Mouse (Mus musculus) spleen, adult 2 months (tissue): ENCODE measurements around the gene Rspry1. TPM values are rescaled to one million over a fixed set of nuclear protein-coding genes. Genes with fewer than 3 reads are reported as not detected.

Source experiments
- DNase-seq, 2 experiments: peaks; one replicate each; pipeline versions ENCODE4 v3.0.0 to v3.0.0-alpha.2; 2012 to 2021; ENCODE audit warnings: low spot score in 2 of 2, low read depth in 1 of 2
- H3K27ac ChIP-seq: fragments of 200-500 bp; 2 replicates; pipeline ENCODE4 v1.5.1; 2012; ENCODE audit warnings: low read length, inconsistent platforms; ENCODE audit not compliant: insufficient read depth
- H3K27me3 ChIP-seq: fragments of 200-500 bp; 2 replicates; pipeline ENCODE4 v1.6.1; 2012; ENCODE audit warnings: mild to moderate bottlenecking, moderate library complexity, low read length, inconsistent platforms; ENCODE audit not compliant: control insufficient read depth, insufficient read depth
- H3K36me3 ChIP-seq: fragments of 200-500 bp; 2 replicates; pipeline ENCODE4 v1.6.1; 2012; ENCODE audit warnings: mild to moderate bottlenecking, low read length, inconsistent platforms; ENCODE audit not compliant: control insufficient read depth, insufficient read depth
- H3K4me1 ChIP-seq: fragments of 200-500 bp; 2 replicates; pipeline ENCODE4 v1.6.1; 2011; ENCODE audit warnings: inconsistent platforms; ENCODE audit not compliant: control insufficient read depth, insufficient read depth, insufficient read length
- H3K4me3 ChIP-seq: fragments of 200-500 bp; 2 replicates; pipeline ENCODE4 v1.5.1; 2011; ENCODE audit warnings: mild to moderate bottlenecking, inconsistent platforms; ENCODE audit not compliant: insufficient read depth, insufficient read length; ENCODE audit errors: extremely low read depth
- CTCF ChIP-seq: fragments of 200-500 bp; IDR thresholded peaks from 2 replicates; pipeline ENCODE4 v1.5.1; 2011; ENCODE audit warnings: mild to moderate bottlenecking, inconsistent platforms; ENCODE audit not compliant: insufficient read depth, insufficient read length, insufficient replicate concordance; ENCODE audit errors: extremely low read depth
- POLR2A ChIP-seq: fragments of 200-500 bp; IDR thresholded peaks from 2 replicates; pipeline ENCODE4 v1.6.1; 2011; ENCODE audit warnings: low read depth, low read length, inconsistent platforms
- WGBS: fragments of 180-500 bp; shearing (Covaris S2); methylation state at CpG from one replicate; pipeline ENCODE4 v1.1.7; 2018; 5-methylcytosine and 5-hydroxymethylcytosine counted together
- polyA plus RNA-seq: library from polyadenylated mRNA; depleted of rRNA; stranded (reverse); fragments of >200 nt; gene quantifications from 2 replicates; pipeline ENCODE4 v1.2.3, GENCODE M21; 2012

Rspry1 gene
- polyA plus RNA-seq, 1 experiment = 5.1 TPM

DNA sequence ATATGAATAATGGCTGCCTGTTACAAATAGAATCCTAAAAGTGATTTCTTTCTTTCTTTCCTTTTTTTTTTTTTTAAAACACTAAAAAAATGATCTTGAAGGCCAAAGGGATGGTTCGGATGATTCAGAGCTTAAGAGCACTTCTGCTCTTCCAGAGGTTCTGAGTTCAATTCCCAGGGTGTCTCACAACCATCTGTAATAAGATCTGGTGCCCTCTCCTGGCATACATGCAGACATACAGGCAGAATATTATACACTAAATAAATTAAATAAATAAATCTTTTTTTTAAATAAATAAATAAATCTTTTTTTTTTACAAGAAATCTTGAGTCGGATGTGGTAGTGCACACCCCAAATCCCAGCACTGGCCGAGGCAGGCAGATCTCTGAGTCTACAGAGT lies 40.2 kb downstream of the Rspry1 start:
- Histone ChIP-seq H3K27ac (no peak overlapping the region), H3K27me3 (no peaks in the 10 kb centered on the region), H3K4me3 (no peak overlapping the region), H3K4me1 (no peaks in the 10 kb centered on the region), H3K36me3 (peaks cover 37% of the 10 kb centered on the region; the same call in 1 of the 2 replicates)
- WGBS = 92% methylated on average over 3 of the region's 3 CpGs
- DNase-seq = no peak
- TF ChIP-seq CTCF (no peak), POLR2A (no peak)

DNA sequence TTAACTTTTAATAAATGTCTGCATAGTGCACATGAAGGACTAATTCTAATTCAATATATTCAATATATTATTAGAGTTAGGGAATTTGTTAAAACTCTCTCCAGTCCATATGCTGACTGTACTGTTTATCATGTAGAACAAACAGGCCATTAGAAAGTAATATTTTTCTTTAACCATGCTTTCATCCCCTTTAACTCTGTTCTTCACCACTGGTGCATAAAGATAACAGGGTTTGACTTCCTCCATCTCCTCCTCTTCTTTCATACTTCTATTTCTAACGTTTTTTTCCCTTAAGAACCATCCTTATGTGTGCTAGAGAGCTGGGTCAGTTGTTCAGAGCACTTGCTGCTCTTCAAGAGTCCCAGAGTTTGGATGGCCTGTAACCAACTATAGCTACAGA lies 43.5 kb downstream of the Rspry1 start:
- WGBS = 46% methylated on average over 1 of the region's 1 CpGs
- Histone ChIP-seq H3K4me1 (no peaks in the 10 kb centered on the region), H3K4me3 (no peak overlapping the region), H3K27me3 (no peaks in the 10 kb centered on the region), H3K27ac (no peak overlapping the region), H3K36me3 (peaks cover 24% of the 10 kb centered on the region; the same call in 1 of the 2 replicates)
- DNase-seq = no peak
- TF ChIP-seq CTCF = no peak

DNA sequence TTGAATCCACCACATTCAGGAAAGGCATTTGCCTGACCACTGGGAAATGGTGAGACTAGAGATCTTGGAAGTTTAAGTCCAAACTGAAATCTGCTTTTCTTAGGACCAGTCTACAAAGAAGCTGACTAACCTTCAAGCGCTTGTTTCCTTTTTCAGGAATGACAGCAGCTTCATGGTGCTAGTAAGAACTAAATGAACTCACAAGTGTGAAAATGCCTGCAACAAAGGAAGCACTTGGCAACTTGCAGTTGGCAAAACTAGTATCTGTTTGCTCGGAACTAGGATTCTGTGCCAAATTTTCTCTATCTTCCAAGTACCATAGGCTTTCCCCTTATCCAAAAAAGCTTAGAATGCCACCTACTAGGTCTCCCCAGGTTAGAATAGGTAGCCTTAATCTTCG lies 44.4 kb downstream of the Rspry1 start:
- WGBS = 94% methylated on average over 3 of the region's 3 CpGs
- Histone ChIP-seq H3K4me3 (no peak overlapping the region), H3K36me3 (peaks cover 17% of the 10 kb centered on the region; the same call in 1 of the 2 replicates), H3K4me1 (no peaks in the 10 kb centered on the region), H3K27ac (no peak overlapping the region), H3K27me3 (no peaks in the 10 kb centered on the region)
- no peak for TF ChIP-seq CTCF
- no peak for TF ChIP-seq POLR2A
- DNase-seq = no peak

DNA sequence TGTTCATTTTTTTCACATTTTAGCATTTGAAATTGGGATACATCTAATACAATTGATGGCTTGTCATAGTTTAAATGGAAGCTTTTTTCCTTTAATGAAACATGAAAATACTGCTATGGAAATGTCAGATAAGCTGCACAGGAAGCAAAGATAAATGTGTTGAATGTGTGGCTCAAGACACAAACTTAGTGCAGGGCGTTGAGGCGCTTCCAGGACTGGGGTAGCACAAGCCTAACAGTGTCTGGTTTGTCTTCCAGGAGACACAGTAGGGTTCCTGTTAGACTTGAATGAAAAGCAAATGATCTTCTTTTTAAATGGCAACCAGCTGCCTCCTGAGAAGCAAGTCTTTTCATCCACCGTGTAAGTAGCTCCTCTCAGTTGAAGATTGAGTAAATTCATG lies 47.8 kb downstream of the Rspry1 start:
- H3K36me3 ChIP-seq = peaks cover 21% of the 10 kb centered on the region; the same call in 1 of the 2 replicates
- no peak overlapping the region for H3K4me3 ChIP-seq
- DNase-seq = no peak
- WGBS = 81% methylated on average over 3 of the region's 3 CpGs
- TF ChIP-seq CTCF (no peak), POLR2A (no peak)
- H3K27me3 ChIP-seq = no peaks in the 10 kb centered on the region
- no peaks in the 10 kb centered on the region for H3K4me1 ChIP-seq
- no peak overlapping the region for H3K27ac ChIP-seq

DNA sequence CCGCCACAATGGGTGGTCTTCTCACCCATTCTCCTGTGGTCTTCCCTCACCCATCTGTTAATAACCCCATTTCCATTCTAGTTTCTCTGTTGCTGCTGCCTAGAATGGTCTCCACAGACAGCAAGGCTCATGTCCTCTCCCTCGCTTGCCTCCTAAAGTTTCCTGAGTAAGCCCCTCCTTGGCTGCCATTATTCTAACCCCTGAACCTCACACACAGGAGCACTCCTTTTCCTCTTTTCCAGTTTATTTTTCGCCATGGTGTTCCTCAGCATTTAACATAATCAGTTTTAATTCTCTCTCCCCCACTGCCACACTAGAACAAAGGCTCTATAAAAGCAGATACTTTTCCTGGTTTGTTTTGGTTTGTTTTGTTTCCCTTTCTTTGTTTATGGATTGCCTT lies 51.2 kb downstream of the Rspry1 start:
- no peaks in the 10 kb centered on the region for H3K27me3 ChIP-seq
- H3K36me3 ChIP-seq = peaks cover 19% of the 10 kb centered on the region
- WGBS = 93% methylated on average over 3 of the region's 3 CpGs
- H3K27ac ChIP-seq = no peak overlapping the region
- no peaks in the 10 kb centered on the region for H3K4me1 ChIP-seq
- no peak for DNase-seq
- no peak overlapping the region for H3K4me3 ChIP-seq
- no peak for TF ChIP-seq POLR2A
- TF ChIP-seq CTCF = no peak

DNA sequence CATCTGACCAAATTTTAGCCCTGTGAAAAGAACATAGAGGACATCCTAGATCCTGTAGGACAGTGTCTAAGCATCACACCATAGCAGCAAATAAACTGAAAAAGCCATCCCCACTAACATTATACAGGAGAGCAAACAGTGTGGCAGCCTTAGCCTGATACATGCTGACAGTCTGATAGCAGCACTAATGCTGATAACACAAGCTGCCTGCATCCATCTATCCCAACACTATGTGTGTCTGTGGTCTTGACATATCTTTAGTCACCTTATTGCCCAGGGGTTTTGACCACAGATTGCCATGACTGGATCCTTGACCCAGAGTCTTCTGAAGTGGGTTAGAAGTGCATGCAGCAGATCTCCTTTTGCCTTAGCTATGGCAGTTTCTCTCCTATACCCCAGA lies 53.3 kb downstream of the Rspry1 start:
- TF ChIP-seq CTCF (no peak), POLR2A (no peak)
- no peak overlapping the region for H3K4me3 ChIP-seq

DNA sequence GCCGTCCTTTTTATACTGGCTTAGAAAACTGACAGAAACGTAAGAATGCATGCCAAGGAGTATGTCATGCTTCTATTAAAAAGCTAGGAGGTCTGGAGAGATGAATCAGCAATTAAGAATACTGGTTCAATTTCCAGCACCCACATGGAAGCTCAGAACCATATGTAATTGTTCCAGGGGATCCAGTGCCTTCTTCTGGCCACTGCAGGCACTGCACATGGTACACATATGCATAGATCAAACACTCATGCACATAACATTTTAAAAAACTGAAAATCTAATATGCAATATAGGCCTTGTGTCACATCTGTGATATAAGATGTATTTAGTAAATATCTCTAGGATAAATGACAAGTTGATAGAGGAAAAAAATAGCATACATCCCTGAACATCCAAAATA lies 56.3 kb downstream of the Rspry1 start:
- Histone ChIP-seq H3K27ac (no peak overlapping the region), H3K36me3 (peaks cover 10% of the 10 kb centered on the region), H3K4me3 (no peak overlapping the region), H3K4me1 (no peaks in the 10 kb centered on the region), H3K27me3 (no peaks in the 10 kb centered on the region)
- DNase-seq = no peak
- WGBS = 94% methylated on average over 2 of the region's 2 CpGs
- TF ChIP-seq CTCF = no peak

More for the DNA sequence above, 53.3 kb downstream of the Rspry1 start:
- peaks cover 18% of the 10 kb centered on the region for H3K36me3 ChIP-seq
- H3K27me3 ChIP-seq = no peaks in the 10 kb centered on the region
- no peak for DNase-seq
- no peaks in the 10 kb centered on the region for H3K4me1 ChIP-seq
- H3K27ac ChIP-seq = no peak overlapping the region
